Mouse (Mus musculus): ENCODE data around the gene Dram1.

DNA sequence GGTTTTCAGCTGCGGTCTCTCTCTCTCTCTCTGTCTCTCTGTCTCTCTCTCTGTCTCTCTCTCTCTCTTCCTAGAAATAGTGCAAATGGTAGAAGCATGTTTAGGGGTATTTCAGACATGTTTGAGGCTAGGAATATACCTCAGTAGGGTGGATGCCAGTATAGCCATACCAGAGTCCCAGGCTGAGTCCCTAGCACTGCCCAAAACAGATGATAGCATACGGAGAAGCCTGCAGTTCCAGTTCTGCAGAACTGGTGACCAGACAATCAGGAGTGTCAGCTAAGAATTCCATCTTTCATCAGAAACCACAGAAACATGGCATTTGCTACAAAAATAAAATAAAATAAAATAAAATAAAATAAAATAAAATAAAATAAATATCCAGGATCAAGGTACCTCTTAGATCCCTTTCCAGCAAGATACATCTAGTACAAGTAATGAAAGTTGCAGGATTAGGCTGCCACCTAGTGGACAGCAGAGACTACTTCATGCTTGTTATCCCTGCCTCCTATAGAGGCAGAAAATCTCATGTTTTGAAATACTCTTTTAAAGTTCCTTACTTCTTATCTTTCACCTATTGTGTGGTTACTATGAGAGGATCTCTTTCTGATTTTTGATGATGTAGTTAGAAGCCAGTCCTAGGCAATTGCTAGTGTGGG, 47.4 kb upstream of the Dram1 start:
- no peak for TF ChIP-seq POLR2A (IDR thresholded peaks at IDR 0.05; ENCODE audit: extremely low read depth, insufficient read depth, low read length)
- peak; percentile 56; the same call in 1 of the 2 replicates for TF ChIP-seq CTCF (IDR thresholded peaks at IDR 0.05; ENCODE audit: extremely low read depth, insufficient read depth, low read length)
